Mouse (Mus musculus) heart, postnatal 10 days (tissue): Measurements from ENCODE around the gene Timm13. TPM values are rescaled to one million over a fixed set of nuclear protein-coding genes. Genes with fewer than 3 reads are reported as not detected.
A peak's percentile ranks its signal among the peaks of the same experiment; 100 is the strongest.

ENCODE experiments used
- DNase-seq, 2 experiments: peaks; one replicate each; pipeline ENCODE4 v3.0.0; 2021
- intact Hi-C: fragments of 180-260 bp; cut with DNase I; formaldehyde crosslinking; loops from one replicate; pipeline ENCODE4 v1.15.1; 2025
- total RNA-seq, 2 experiments: library from RNA; stranded (reverse); gene quantifications; 2 replicates each; pipeline ENCODE4 v1.2.3; 2021

Timm13 gene
- total RNA-seq, result 100 to 1,000 TPM; 163 to 175 TPM

DNA sequence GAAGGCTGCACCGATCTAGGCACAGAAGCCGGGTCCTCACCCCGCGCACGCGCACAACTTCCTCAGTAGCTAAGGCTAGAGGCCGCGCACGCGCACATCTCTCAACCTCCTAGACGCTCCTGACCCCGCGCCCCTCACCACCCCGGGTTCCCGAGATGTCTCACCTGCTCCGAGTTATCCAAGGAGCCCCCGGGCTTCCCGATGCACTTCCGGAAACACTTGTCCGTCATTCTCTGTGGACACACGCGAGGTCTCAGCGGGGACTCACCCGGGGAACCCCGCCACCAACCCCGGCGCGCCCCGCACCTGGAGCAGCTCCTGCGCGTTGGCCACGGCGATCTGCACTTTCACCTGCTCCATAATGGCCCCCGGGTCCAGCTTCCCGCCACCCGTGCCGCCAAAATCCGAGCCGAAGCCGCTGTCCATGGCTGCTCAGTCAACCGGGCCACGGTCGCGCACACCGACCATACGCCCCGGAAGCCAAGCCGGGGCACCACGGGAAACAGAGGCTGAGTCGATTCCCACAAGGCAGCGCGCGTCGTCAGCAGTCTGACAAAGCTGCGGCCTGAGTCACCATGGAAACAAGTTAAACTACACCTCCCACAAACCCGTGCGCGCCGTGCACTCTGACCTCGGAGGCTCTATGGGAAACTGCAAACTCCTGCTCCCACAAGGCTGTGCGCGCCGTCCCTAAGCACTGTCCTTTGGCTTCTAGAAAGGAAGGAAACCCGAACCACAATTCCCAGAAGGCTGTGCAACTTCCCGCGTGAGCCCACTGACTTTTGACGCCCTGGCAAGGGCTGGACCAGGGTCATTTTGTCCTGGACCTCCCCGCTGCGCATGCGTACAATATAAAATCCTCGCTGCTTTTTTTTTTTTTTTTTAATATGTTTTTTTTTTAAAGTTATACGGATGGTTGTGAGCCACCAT lies at the start of gene Timm13:
Timm13 (minus strand) TSS at position 652 of the 930 bp plus-strand sequence.
- intact Hi-C loops, result no loop called here
- DNase-seq, result peak; percentile 99

DNA sequence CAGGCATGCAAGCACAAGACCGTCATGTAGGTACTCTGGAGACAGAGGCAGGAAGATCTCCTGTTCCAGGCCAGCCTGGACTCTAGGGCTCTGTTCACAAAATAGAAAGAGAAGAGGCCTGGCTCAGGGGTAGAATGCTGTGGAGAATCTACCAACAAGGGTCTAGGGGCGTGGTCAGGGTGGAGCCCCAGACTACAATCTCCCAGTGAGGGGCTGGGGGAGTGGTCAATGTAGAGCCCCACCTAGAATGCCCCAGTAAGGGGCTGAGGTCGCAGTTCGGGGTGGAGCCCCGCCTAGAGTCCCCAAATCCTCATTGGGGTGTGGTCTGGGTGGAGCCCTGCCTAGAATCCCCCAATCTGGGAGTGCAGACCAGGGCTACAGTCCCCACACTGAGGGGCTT lies 49.5 kb upstream of the Timm13 start:
- no peak for DNase-seq
- intact Hi-C loops, result no loop called here

DNA sequence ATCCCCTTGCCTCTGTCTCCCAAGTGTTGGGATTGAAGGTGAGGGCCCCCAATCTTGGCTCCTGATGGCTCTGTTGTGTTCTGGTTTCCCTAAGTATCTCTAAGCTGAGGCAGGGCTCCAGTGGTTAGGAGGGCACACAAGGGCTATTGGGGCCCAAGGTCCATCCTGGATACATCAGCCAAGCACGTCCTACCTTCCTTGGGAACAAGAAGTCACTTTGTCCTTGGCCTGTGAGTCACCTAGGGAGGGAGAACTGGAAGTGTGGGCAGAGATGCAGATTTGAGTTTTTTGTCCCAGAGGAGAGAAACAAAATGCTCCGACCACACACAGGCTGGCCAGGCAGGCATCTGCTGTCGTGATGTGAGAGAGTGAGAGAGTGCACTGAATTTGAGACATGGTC lies 48.3 kb upstream of the Timm13 start:
- DNase-seq, result no peak
- intact Hi-C loops, result no loop called here

DNA sequence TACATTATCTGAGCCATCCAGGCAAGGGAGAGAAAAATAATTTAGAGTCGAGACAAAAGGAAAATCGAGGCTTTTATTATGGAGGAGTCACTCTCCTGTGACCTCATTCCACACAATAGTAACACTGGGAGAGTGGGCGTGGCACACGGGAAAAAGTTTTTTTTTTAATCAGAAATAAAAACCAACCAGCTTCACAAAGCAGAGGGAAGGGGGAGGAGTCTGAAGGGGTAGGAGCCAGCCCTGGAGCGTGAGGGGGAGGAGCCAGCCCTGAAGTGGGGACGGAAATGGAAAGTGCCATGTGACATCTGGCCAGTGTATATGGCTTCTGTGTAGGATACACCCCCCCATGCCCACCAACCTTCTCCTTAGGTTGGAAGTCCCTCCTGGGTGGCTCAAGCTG lies 47.8 kb upstream of the Timm13 start:
- peak; percentile 32 to 54 for DNase-seq
- intact Hi-C loops, result no loop called here

DNA sequence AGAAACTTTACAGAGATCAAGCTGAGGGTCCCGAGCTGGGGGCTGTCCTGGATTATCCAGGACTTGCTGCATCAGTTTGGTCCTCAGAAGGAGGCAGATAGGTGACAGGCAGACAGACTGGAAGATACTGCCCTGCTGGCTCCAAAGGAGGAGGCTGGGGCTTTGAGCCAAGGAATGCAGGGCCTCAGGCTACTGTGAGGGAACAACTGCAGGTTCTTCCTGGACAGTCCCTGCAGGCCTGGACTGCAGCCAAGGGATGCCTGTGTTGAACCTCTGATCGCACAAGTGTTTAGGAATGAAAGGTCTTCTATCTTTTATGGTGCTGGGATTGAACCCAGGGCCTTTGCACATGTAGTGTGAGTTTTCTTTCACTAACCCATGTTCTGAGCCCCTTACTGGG lies 47.0 kb upstream of the Timm13 start:
- DNase-seq, result peak; percentile 54 to 68
- intact Hi-C loops, result no loop called here

DNA sequence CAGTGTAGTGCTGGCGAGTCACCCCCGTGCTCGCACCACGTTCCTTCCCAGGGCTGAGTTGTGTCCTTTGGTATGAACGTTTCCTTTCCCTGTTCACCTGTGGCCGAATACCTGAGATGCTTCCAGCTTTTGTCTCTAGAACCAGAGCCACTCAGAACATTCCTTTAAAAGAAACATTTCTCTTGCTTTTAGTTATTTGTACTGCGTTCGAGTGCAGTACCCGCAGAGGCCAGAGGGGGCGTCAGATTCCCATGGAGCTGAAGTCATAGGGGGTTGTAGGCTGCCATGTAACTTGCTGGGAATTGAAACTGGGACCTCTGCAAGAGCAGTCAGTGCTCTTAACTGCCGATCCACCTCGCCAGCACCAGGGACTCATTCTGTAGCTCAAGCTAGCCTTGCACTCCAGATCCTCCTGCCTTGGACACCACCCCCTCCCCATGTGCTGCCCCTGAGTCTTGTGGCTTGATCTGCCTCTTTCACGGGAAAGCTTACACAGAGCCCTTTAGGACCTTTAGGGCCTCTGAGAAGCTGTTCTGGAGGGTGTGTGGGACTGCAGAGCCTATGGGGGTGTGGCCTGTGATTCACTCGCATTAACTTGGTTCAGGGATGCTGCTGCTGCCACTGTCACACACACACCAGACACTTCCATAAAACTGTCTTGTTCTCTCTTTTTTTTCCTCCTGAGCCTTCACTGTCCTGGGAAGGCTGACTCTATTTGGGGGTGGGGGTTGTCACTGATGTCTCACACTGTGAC lies 46.1 kb upstream of the Timm13 start:
- no peak for DNase-seq
- intact Hi-C loops, result no loop called here

DNA sequence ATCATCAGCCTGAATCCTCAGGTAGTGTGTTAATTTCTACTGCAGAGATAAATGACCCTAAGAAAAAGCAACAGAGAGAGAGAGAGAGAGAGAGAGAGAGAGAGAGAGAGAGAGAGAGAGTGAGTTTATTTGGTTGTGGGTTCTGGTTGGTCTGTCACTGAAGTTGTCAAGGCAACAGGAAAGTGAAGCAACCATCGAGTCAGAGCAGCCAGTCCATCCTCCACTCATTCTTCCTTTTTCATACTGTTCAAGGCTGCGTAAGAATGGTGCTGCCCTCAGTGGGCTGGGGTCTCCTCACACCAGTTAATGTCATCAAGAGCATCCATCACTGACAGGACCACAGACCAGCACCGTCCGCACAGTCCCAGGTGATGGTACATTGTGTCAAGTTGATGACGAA lies 43.5 kb upstream of the Timm13 start:
- intact Hi-C loops, result no loop called here
- DNase-seq, result no peak

DNA sequence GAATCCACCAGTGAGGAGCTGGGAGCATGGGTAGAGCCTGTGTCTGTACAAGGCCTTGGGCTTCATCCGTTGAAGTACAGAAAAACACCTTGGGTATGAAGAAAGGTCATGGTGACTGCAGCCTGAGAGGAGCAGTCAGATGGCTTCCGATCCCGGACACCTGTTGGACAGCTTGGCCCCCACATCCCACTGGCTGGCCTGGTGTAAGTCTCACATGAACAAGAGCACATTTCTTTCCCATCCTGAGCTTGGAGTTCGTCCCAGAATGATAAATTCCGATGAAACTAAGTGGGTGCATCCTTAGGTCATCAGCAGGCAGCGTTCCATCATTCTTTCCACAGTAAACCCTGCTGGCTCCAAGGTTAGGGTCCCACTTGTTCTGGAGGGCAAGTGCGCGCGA lies 42.9 kb upstream of the Timm13 start:
- DNase-seq, result peak in 1 of 2 experiments; percentile 51
- intact Hi-C loops, result no loop called here

DNA sequence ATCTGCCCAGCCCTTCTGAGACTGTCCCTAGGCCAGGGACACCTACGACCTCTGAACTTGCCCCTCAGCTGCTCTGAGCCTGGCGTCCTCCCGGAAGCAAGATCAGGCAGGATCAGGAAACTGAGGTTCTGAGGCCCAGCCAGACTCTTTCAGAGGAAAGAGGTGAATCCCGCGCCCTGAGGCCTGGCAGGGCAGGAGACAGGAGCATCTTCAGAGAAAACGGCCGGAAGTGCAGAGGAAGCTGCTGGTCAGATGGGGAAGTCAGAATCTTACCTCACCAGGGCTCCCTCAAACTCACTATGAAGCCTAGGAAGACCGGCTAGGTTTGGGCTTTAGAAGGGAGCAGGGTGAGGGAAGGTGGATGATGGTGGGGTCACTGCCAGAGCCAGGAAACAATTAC lies 42.1 kb upstream of the Timm13 start:
- intact Hi-C loops, result no loop called here
- no peak for DNase-seq

DNA sequence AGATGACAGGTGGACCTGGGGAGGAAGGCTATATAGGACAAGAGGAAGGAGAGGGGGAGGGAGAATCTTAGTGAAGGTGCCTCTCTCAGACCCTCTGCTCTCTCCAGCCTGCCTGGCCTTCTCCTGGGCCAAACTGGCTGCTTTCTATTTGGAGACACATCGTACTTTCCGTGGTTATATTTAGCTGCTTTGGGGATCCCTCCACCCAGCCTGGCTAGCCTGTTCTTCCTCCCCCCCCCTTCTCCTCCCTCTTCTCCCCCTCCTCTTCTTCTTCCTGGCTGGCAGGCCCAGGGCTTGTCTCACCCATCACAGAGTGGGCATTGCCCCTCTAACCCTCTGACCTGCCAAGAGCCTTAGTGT lies 40.2 kb upstream of the Timm13 start:
- intact Hi-C loops, result no loop called here
- peak in 1 of 2 experiments; percentile 67 for DNase-seq

DNA sequence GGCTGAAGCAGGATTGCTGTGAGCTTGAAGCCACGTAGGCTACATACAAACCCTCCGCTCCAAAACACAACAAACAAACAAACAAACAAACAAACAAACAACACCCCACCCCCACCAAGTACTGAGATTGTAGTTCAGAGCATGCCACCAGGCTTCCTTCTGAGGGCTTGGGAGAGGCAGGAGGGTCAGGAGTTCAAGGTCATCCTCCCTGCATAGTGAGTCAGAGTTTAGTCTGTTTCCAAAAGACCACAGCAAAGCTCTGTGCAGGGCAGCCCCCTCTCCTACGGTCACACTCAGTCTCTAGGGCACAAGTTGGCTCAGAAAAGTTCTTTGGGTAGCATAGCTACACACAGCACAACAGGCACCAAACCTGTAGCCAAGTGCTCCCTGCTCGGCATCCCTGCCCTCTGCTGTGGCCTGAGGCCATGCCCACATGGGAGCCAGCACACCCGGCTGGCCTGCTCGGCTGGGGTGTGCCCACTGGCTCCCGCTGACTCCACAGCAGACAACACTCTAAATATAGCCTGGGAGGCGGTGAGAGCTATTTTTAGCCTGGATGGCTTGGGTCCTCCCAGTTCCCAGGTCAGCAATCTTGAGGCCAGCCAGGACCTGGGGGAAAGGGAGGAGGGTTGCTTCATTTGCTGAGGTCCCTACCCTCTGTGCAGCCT lies 39.7 kb upstream of the Timm13 start:
- intact Hi-C loops, result no loop called here
- DNase-seq, result peak; percentile 89 to 91

DNA sequence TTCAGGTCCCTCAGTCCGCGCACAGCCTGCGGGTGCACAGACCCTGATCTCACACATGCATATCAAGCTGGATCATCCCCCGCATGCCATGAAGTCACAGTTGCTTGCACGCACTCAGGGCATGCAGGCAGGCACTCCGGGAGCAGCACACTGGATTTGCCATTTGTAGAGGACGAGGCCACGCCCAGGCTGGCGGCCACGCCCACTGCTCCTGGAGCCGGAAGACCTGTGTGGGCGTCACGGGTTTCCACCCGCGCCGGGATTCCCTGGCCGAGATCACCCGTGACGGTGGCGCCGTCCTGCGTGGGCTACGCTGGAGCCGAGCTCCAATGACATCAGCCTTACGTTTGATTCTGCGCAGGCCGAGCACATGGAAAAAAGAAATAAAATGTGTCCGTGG lies 38.9 kb upstream of the Timm13 start:
- intact Hi-C loops, result no loop called here
- peak; percentile 88 to 90 for DNase-seq

DNA sequence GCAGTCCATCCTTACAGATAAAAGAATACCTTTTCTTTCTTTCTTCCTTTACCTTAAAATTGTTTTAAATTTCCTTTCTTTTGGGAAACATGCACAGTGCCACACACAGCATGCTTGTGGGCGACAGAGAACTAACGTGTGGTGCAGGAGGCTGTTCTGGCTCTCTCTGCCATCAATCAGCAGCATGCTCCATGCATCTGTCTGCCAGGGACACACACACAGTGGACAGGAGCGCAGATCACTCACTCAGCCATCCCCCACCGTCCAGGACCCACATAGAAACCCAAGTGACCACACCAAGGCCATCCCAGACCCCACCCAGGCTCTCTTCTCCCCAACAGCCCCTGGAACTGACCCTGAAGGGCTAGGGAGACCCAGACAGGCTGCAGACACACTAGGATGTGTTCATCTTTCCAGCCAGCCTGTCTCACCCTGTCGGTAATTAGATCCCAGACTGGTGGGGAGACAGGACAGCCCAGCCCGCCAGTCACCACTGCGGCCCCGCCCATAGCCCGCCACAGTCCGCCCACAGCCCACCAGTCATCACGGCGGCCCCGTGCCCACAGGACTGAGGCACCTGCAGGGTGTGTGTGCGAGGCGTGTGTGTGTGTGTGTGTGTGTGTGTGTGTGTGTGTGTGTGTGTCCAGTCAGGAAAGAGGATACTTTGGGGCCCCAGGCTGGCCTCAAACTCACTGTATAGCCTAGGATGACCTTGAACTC lies 38.2 kb upstream of the Timm13 start:
- peak; percentile 23 to 24 for DNase-seq
- intact Hi-C loops, result no loop called here

DNA sequence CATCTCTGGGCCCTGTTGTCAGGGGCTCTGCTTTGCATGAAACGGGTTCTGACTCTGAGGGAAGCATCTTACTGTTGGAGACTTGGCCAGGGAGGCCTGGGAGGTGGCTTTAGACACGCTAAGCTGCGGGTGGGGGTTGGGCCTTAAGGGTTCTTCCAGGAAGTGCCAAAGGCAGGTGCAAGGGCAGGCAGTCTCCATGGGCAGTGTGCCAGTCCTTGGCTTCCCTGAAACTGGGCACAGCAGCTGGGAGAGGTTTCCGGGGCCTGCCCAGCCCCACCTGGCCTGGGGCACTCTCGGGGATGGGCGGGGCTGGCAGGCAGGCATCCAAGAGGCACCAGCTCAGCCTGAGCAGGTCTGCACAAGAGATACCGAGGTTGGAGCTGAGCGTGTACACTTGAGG lies 36.9 kb upstream of the Timm13 start:
- intact Hi-C loops, result no loop called here
- DNase-seq, result peak; percentile 77 to 78

DNA sequence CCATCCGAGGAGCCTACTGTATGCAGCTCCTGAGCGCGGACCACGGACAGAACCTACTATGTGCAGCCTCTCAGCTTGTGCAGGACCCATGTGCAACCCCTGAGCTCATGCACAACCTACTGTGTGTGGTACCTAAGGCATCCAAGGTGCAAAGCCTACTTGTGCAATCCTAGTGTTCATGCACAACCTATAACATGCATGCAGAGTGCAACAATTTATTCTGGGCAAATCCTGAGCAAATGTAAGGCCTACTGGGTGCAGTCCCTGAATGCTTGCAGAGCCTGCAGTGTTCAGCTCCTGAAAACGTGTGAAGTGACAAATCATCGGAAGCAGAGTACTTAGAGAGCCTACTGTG lies 36.0 kb upstream of the Timm13 start:
- no peak for DNase-seq
- intact Hi-C loops, result no loop called here

DNA sequence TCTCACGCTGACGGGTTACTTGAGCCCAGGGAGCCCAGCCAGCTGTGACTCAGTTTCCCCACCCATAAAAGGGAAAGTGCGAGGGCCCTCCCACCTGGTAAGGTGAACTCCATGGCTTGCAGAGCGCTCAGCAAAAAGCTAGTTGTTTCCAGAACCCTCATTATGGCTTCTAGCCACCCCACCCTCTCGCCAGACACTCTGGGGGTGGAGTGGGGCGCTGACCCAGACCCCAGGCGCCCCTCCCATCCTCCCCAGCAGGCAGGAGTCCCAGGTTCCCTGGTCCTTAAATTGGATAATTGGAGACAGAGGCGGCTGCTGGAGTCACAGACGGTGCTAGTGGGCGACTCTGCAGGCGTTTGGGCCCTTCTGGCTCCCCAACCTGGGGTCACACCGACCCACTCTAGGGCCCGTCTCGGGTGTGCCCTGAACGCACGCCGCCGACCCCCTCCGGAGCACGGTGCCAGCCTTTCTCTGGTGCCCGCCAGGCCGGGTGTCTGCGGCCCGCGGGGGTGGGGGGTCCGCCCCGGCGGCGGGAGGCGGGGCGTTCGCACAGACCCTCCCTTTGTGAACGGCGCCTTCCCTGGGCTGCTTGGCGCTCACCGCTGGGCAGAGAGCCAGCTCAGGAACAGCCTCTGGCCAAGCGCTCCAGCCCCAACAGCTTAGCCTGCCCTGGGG lies 35.5 kb upstream of the Timm13 start:
- DNase-seq, result peak; percentile 84 to 86
- intact Hi-C loops, result no loop called here

DNA sequence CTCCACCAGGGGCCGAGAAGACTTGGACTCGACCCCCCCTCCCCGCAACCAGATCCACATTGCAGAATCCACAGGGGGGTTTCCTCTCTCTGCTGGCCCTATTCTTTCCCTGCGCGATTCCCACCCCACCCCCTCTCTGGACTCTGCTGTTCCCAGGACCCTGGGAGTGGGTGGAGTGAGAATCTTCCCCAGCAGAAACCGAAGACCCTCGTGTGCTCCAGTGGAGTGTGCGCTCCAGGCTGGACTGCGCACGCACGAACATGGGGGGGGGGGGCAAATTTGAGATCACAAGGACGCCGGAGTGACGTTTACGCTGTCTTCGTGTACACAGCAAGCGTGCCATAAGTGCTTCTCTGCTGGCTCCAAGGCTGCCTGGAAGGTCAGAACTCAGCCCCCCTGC lies 34.9 kb upstream of the Timm13 start:
- intact Hi-C loops, result no loop called here
- DNase-seq, result no peak

DNA sequence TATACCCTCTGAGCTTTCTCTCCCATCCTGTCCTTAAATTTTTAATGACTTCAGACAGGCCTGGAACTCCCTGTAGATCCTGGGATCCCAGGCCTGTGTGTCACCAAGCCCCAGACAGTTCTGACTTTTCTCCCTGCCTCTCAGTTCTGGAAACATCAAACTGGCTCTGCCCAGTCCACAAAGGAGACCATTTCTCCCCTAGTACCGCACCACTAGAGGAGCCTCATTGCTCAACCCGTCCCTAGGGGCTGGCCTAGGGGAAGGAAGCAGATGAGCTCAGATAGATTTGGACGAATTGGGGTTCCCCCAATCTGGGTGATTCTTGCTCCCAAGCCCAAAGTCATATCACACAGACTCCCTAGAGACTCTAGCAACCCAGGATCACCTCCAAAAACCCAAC lies 34.5 kb upstream of the Timm13 start:
- intact Hi-C loops, result no loop called here
- DNase-seq, result peak in 1 of 2 experiments; percentile 43

DNA sequence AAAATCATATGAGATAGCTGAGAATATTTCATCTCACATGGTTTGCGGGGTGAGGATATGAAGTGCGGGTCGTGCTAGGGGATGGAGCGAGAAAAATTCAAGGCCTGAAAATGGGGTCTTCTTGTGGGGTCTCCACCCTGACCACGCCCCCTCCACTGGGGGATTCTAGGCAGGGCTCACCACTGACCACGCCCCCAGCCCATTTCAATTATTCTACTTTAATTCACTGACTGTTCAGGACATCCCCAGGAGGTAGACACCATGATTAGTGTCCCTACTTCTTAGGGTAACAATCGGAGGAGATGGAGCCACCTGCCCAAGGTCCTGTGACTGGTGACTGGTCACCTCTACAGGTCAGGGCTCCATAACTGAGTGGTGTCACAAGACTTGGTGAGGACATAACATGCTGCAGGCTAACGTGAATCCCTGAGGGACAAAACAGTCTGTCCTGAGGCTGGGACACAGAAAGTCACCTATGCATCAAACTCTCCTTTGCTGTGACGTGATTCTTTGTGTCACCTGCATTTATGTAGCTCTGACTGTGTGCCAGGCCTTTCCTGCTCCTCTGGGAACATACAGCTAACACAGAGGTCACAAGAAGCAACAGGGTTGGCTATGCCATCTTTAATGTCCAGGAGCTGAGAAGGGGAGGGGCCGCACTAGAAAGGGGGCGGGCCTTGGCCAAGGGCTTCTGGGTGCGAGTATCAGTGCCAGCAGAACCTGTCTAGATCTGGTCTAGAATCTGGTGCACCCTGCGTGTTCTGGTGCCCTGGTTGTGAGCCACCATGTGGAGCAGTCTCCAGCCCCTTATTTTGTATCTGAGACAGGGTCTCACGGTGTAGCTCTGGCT lies 33.6 kb upstream of the Timm13 start:
- intact Hi-C loops, result no loop called here
- DNase-seq, result no peak
